Mouse (Mus musculus) hindbrain, postnatal 0 days (tissue): Measurements from ENCODE around the gene Kat2a. TPM values are rescaled to one million over a fixed set of nuclear protein-coding genes. Genes with fewer than 3 reads are reported as not detected.

Experiments used
- ATAC-seq: fragments of 200-750 bp; cut with Nextera tagmentation; 2 replicates; pipeline ENCODE4 v1.8.0; 2017; ENCODE audit warnings: mild to moderate bottlenecking, moderate TSS enrichment, moderate library complexity
- DNase-seq: peaks from one replicate; pipeline ENCODE4 v3.0.0-alpha.2; 2015; ENCODE audit warnings: low spot score
- H3K27ac ChIP-seq: fragments of 300-500 bp; sonication (generic); 2 replicates; pipeline ENCODE4 v1.5.1; 2014; ENCODE audit warnings: mild to moderate bottlenecking
- H3K27me3 ChIP-seq: fragments of 300-500 bp; sonication (generic); 2 replicates; pipeline ENCODE4 v1.6.1; 2014; ENCODE audit warnings: low read length, mixed read lengths; ENCODE audit not compliant: insufficient read depth
- H3K36me3 ChIP-seq: fragments of 300-500 bp; sonication (generic); 2 replicates; pipeline ENCODE4 v1.6.1; 2014; ENCODE audit warnings: low read length, mixed read lengths; ENCODE audit not compliant: insufficient read depth
- H3K4me1 ChIP-seq: fragments of 300-500 bp; sonication (generic); 2 replicates; pipeline ENCODE4 v1.6.1; 2014; ENCODE audit warnings: antibody characterized with exemption, low read length, mixed read lengths; ENCODE audit not compliant: insufficient read depth
- H3K4me2 ChIP-seq: fragments of 300-500 bp; sonication (generic); 2 replicates; pipeline ENCODE4 v1.6.1; 2014; ENCODE audit warnings: low read depth, mild to moderate bottlenecking, low read length, moderate library complexity, mixed read lengths
- H3K4me3 ChIP-seq: fragments of 300-500 bp; sonication (generic); 2 replicates; pipeline ENCODE4 v1.5.1; 2014; ENCODE audit warnings: low read length
- H3K9ac ChIP-seq: fragments of 300-500 bp; sonication (generic); replicated peaks from 2 replicates; pipeline ENCODE4 v1.6.1; 2014; ENCODE audit warnings: mild to moderate bottlenecking, low read length, moderate library complexity, mixed read lengths
- H3K9me3 ChIP-seq: fragments of 300-500 bp; sonication (generic); 2 replicates; pipeline ENCODE4 v1.6.1; 2016; ENCODE audit warnings: low read length, mixed read lengths
- CTCF ChIP-seq: IDR thresholded peaks from 2 replicates; pipeline ENCODE4 v1.5.1; 2016; ENCODE audit warnings: antibody characterized with exemption, control low read depth, low read depth
- WGBS: fragments of 180-500 bp; shearing (Covaris S2); extraction: QIAGEN DNeasy Blood & Tissue Kit; methylation state at CpG from one replicate; pipeline ENCODE4 v1.1.7; 2014; 5-methylcytosine and 5-hydroxymethylcytosine counted together
- polyA plus RNA-seq: library from polyadenylated mRNA; unstranded; fragments of >200 nt; fragmentation: Nextera tagmentation; extraction: Ambion mirVana; gene quantifications from 2 replicates; pipeline ENCODE4 v1.2.1, GENCODE M21; 2015
- total RNA-seq: library from RNA; depleted of rRNA; stranded (reverse); fragments of >200 nt; gene quantifications from 2 replicates; pipeline ENCODE4 v1.2.3, GENCODE M21; 2014

Gene Kat2a
- total and polyA plus RNA-seq, 2 experiments from 2014 or later, result 61.7 to 63.3 TPM

DNA sequence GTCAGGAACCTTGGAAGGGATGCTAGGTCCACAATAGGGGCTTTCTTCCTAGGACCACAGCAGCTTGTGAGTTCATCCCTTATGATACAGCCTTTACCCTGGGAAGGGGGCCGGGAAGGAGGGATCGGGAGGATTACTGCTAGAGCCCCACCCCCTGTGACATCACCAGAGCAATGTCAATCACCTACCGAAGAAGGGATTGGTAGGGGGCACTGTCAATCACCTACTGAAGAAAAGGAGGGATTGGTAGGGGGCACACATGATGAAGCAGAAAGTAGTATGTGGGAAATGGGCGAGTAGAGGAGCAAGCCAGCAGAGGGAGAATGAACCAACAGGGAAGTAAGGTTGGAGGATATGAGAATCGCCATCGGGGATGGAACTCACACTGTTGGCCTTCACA lies 44.2 kb upstream of the Kat2a start:
- H3K4me3 ChIP-seq, result no peak overlapping the region
- 60% methylated on average over 6 of the region's 6 CpGs for WGBS
- no peak overlapping the region for H3K4me2 ChIP-seq
- H3K36me3 ChIP-seq, result no peaks in the 10 kb centered on the region
- H3K27me3 ChIP-seq, result no peaks in the 10 kb centered on the region
- TF ChIP-seq CTCF, result no peak
- no peak overlapping the region for H3K27ac ChIP-seq
- peaks cover 6% of the 10 kb centered on the region; the same call in 1 of the 2 replicates for H3K4me1 ChIP-seq
- H3K9me3 ChIP-seq, result no peaks in the 10 kb centered on the region
- ATAC-seq (no peak), DNase-seq (no peak)
- no peak overlapping the region for H3K9ac ChIP-seq

DNA sequence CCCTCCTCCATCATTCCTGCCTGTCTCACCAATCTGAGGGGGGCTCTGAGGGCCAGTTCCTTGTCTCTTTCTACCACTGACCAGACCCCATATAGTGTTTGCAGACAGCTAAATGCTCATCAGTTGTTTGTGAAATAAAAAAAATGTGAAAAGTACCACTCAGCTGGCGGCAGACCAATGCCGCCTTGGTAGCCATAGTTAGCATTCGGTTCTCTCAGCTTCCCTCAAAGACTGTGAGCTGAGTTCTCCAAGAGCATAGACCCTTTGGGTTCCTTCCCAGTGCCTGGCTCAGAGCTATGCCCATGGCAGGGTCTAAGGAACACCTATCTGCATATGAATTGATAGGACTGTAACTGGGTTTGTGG lies 42.4 kb upstream of the Kat2a start:
- no peaks in the 10 kb centered on the region for H3K27me3 ChIP-seq
- 91% methylated on average over 3 of the region's 3 CpGs for WGBS
- H3K9ac ChIP-seq, result no peak overlapping the region
- no peaks in the 10 kb centered on the region; the same call in 1 of the 2 replicates for H3K36me3 ChIP-seq
- H3K9me3 ChIP-seq, result no peaks in the 10 kb centered on the region
- no peak for DNase-seq
- no peak for ATAC-seq
- no peak overlapping the region for H3K27ac ChIP-seq
- TF ChIP-seq CTCF, result no peak
- no peak overlapping the region for H3K4me2 ChIP-seq
- no peak overlapping the region for H3K4me3 ChIP-seq
- H3K4me1 ChIP-seq, result no peaks in the 10 kb centered on the region

DNA sequence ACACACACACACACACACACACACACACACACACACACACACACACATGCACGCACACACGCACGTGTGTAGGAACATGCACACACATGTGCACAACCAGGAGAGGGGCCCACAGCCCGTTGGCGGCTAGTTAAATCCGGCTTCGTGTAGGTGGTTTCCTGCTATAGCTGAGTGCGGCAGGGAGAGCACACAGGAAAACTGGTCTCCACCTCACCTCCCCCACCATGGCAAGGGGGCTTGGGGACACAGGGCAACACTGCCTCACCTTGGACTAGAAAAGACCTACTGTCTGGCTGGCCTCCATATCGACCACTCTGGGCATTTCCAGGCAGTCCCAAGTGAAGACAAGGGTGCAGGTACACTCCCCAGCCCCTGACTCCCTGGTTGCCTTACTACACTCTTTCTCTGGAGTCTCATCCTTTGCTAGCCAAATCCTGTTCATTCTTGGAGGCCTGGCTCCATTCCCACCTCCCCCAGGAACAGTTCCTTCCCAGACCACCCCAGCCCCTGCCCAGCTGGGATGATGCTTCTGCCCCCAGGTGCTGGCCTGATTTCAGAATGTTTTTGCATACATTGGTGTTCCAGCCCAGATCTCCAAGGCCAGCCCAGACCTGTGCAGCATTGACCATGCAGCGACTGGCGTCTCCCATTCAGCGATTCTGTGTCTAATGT lies 41.9 kb upstream of the Kat2a start:
- H3K4me1 ChIP-seq, result no peaks in the 10 kb centered on the region
- no peaks in the 10 kb centered on the region for H3K27me3 ChIP-seq
- no peak overlapping the region for H3K27ac ChIP-seq
- H3K4me2 ChIP-seq, result no peak overlapping the region
- H3K4me3 ChIP-seq, result no peak overlapping the region
- no peaks in the 10 kb centered on the region; the same call in 1 of the 2 replicates for H3K36me3 ChIP-seq
- ATAC-seq, result no peak
- H3K9me3 ChIP-seq, result no peaks in the 10 kb centered on the region
- H3K9ac ChIP-seq, result no peak overlapping the region
- WGBS, result 84% methylated on average over 10 of the region's 12 CpGs
- TF ChIP-seq CTCF, result no peak
- DNase-seq, result no peak

DNA sequence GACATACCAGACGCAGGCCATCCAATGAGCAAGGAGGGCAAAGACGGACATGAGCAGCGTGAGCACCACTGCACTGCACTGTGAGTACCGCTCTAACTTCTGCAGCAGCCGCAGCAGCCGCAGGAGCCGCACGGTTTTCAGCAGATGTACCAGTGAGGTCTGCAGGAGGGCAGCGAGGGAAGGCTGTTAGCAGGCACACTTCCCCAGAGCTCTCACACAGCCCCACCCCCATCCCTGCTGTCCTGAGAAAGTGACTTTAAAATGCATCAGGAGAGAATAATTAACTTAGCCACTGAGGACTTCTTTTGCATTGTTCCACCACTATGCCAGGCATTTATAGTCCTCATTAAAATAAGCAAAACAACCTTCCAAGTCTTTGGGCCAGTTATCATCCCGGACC lies 40.0 kb upstream of the Kat2a start:
- 44% methylated on average over 10 of the region's 10 CpGs for WGBS

DNA sequence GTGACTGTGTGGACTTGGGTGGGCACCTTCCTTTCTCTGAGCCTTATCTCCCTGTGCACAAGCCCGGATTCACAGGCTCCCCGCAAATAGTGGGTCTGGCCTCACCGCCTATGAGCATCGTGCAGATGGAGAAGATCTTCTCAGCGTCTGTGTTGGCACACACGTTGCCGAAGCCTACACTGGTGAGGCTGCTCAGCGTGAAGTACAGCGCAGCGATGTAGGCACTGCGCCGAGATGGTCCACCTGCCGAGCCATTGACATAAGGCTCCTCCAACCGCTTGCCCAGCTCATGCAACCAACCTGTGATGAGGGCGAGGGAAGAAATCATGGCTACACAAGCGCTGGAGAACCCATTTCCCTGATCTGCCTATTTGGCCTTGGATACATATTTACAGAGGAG lies 37.9 kb upstream of the Kat2a start:
- Histone ChIP-seq H3K4me3 (no peak overlapping the region), H3K4me1 (no peaks in the 10 kb centered on the region), H3K9ac (no peak overlapping the region), H3K9me3 (no peaks in the 10 kb centered on the region), H3K36me3 (peaks cover 3% of the 10 kb centered on the region; the same call in 1 of the 2 replicates), H3K27me3 (no peaks in the 10 kb centered on the region), H3K4me2 (no peak overlapping the region), H3K27ac (no peak overlapping the region)
- ATAC-seq, result no peak
- TF ChIP-seq CTCF, result no peak
- WGBS, result 92% methylated on average over 16 of the region's 16 CpGs
- DNase-seq, result no peak

More for the DNA sequence above, 40.0 kb upstream of the Kat2a start:
- Histone ChIP-seq H3K27ac (no peak overlapping the region), H3K27me3 (no peaks in the 10 kb centered on the region), H3K4me3 (no peak overlapping the region), H3K4me2 (no peak overlapping the region), H3K9me3 (no peaks in the 10 kb centered on the region), H3K36me3 (peaks cover 3% of the 10 kb centered on the region; the same call in 1 of the 2 replicates), H3K9ac (no peak overlapping the region), H3K4me1 (no peaks in the 10 kb centered on the region)
- no peak for TF ChIP-seq CTCF
- DNase-seq (no peak), ATAC-seq (no peak)

DNA sequence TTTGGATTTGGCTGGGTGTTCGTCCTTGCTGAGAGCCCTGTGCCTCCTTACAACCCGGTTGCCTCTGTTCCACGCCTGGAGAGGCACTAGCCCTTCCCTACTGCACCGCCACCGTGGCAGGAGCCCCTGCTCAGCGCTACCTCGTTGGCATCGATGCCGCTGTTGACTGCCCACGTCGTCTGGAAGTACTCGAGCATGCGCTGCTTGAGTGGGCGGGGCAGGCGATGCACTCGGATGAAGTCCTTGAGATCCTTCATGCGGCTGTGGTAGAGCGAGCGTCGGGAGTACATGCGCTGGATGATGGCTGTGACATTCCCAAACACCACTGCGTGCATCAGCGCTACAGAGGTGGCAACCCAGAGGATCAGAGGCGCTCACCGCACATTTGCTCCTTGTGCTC lies 37.2 kb upstream of the Kat2a start:
- H3K27ac ChIP-seq, result no peak overlapping the region
- no peak for ATAC-seq
- H3K9me3 ChIP-seq, result no peaks in the 10 kb centered on the region
- H3K27me3 ChIP-seq, result no peaks in the 10 kb centered on the region
- WGBS, result 57% methylated on average over 25 of the region's 25 CpGs
- H3K4me3 ChIP-seq, result no peak overlapping the region
- H3K9ac ChIP-seq, result no peak overlapping the region
- H3K4me2 ChIP-seq, result no peak overlapping the region
- H3K4me1 ChIP-seq, result no peaks in the 10 kb centered on the region
- H3K36me3 ChIP-seq, result peaks cover 3% of the 10 kb centered on the region; the same call in 1 of the 2 replicates
- no peak for TF ChIP-seq CTCF
- no peak for DNase-seq

DNA sequence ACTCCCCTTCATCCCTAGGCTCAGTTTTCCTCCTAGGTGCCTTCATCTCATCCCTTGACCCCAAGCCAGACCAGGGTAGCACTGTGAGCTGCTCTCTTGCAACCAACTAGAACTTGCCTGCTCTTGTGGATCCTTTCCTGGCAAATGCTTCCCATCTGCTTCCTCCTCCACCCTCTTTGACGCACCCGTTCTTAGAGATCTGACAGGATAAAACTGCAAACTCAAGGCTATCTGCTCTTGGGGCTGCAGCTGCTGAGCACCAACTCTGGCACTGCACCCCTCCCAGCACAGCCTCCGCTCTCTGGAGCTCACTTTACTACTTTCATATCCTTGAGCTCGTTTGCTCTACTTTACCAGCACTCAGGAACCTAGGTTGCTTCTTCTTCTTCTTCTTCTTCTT lies 36.4 kb upstream of the Kat2a start:
- H3K27ac ChIP-seq, result no peak overlapping the region
- ATAC-seq (no peak), DNase-seq (no peak)
- H3K4me2 ChIP-seq, result no peak overlapping the region
- peaks cover 3% of the 10 kb centered on the region; the same call in 1 of the 2 replicates for H3K36me3 ChIP-seq
- no peak for TF ChIP-seq CTCF
- H3K4me3 ChIP-seq, result no peak overlapping the region
- H3K27me3 ChIP-seq, result no peaks in the 10 kb centered on the region
- no peaks in the 10 kb centered on the region for H3K4me1 ChIP-seq
- no peaks in the 10 kb centered on the region for H3K9me3 ChIP-seq
- no peak overlapping the region for H3K9ac ChIP-seq
- 81% methylated on average over 4 of the region's 4 CpGs for WGBS
